Mouse (Mus musculus): ENCODE results near the gene Kif1b. TPM values are rescaled to one million over a fixed set of nuclear protein-coding genes. Genes with fewer than 3 reads are reported as not detected.

Kif1b gene
- total and polyA plus RNA-seq, 3 experiments: 10.0 to 27.6 (median 17.0) TPM

DNA sequence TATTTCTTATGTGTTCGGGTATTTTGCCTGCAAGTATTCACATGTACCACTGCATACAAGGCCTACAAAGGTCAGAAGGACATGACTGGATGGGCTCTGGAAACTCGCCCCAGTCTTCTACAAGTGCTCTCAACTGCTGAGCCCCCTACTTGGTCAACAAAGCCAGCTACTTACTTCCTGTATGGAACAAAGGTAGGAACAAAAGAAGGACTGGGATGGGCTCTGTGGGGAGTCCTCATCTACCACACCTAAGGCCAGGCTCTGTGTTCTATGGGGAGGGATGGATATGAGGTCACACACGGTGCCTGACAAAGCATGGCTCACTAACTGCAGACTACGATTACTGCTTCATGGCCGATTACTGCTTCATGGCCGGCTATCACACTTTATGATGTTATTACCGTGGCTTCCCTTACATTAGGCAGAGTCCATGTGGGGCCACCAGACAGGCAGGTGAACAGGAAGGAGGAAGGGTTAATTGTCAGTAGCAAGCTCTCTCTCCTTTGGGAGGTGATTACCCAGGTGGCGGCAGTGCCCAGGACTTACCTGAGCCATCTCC is 150.0 kb downstream of the Kif1b start:
- Histone ChIP-seq H3K9ac (ENCODE audit: insufficient read depth, low read depth) (no peak overlapping the region), H3K79me2 (replicated peaks; ENCODE audit: control insufficient read depth, extremely low read depth, insufficient read depth, poor library complexity, severe bottlenecking) (no peaks in the 10 kb centered on the region), H3K4me2 (ENCODE audit: insufficient read depth, low read depth, poor library complexity, severe bottlenecking) (no peak overlapping the region), H3K27me3 (replicated peaks) (no peaks in the 10 kb centered on the region), H3K36me3 (replicated peaks in 1 of 2; ENCODE audit: control insufficient read depth in 1 of 2, insufficient read depth in 1 of 2, low read length in 1 of 2) (peaks cover 89 to 98% of the 10 kb centered on the region in 2 experiments), H3K4me1 (ENCODE audit: control insufficient read depth in 1 of 2, insufficient read depth in 2 of 2) (peaks cover 0 to under 1% of the 10 kb centered on the region in 2 experiments; a peak in 1 of 4 replicates), H3K4me3 (replicated peaks in 1 of 3; ENCODE audit: low read depth in 2 of 3, low read length in 2 of 3, poor library complexity in 1 of 3) (no peak overlapping the region), H3K27ac (ENCODE audit: insufficient read depth, low read depth) (no peak overlapping the region), H3K9me3 (replicated peaks; ENCODE audit: low read length) (peaks cover 3% of the 10 kb centered on the region)
- in situ Hi-C loops (cut with MboI; ENCODE audit: low pct_ligation_motif_present, low pct_unique_long_range_greater_than_20kb, low sequenced_read_pairs): loop anchor here (25.0 kb wide), 1 partner anchor 555 kb away; the partner anchor contains the start of gene Pik3cd
- no peak for DNase-seq (ENCODE audit: extremely low read depth)
- TF ChIP-seq E2F4 (IDR thresholded peaks at IDR 0.05; ENCODE audit: insufficient replicate concordance, low read depth, low read length) (no peak), NELFE (IDR thresholded peaks at IDR 0.05; ENCODE audit: low read depth, low read length) (no peak), ZNF384 (IDR thresholded peaks at IDR 0.05; ENCODE audit: low read depth, low read length) (no peak), ZC3H11A (IDR thresholded peaks at IDR 0.05; ENCODE audit: low read depth, low read length) (no peak), EP300 (IDR thresholded peaks at IDR 0.05; ENCODE audit: low read length) (no peak), CHD2 (IDR thresholded peaks at IDR 0.05; ENCODE audit: low read length) (no peak), ZMIZ1 (IDR thresholded peaks at IDR 0.05; ENCODE audit: low read depth, low read length) (no peak), MYC (IDR thresholded peaks at IDR 0.05; ENCODE audit: low read depth, low read length) (no peak), SMC3 (IDR thresholded peaks at IDR 0.05; ENCODE audit: low read depth, low read length) (no peak), BHLHE40 (IDR thresholded peaks at IDR 0.05; ENCODE audit: low read depth, low read length) (no peak), RAD21 (IDR thresholded peaks at IDR 0.05; ENCODE audit: low read depth, low read length) (no peak), POLR2AphosphoS2 (IDR thresholded peaks at IDR 0.05; ENCODE audit: low read depth, low read length) (no peak), PAX5 (IDR thresholded peaks at IDR 0.05; ENCODE audit: low read length) (no peak), TBP (conservative IDR thresholded peaks at IDR 0.05; ENCODE audit: low read depth, low read length) (no peak), HCFC1 (IDR thresholded peaks at IDR 0.05; ENCODE audit: low read depth, low read length) (no peak), IRF4 (IDR thresholded peaks at IDR 0.05; ENCODE audit: low read depth, low read length) (no peak)
- dilution Hi-C loops (cut with MboI; ENCODE audit: extremely low pct_ligation_motif_present, extremely low pct_unique_long_range_greater_than_20kb, low sequenced_read_pairs): no loop called here

DNA sequence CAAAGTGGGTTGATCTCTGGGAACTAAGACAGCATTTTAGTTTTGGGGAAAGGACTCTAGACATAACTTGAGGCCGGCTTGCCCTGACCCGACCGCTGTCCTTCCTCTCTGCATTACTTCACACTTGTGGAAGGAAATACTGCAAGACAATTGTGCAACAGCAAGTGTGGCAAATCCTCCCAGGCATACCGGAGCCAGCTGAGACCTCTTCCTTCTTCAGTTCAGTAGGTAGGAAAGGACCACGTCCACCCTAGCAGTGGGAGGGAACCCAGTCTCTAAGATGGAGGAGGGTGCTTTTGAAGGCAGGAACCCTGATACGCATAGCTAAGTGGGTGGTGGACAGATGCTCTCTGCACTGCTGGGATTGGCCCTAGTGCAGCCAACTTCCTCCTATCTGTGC is 151.8 kb downstream of the Kif1b start:
- H3K4me2 ChIP-seq (ENCODE audit: insufficient read depth, low read depth, poor library complexity, severe bottlenecking): no peak overlapping the region
- peaks cover 0 to 4% of the 10 kb centered on the region in 2 experiments; a peak in 1 of 4 replicates for H3K4me1 ChIP-seq (ENCODE audit: control insufficient read depth in 1 of 2, insufficient read depth in 2 of 2)
- DNase-seq (ENCODE audit: extremely low read depth): no peak
- no peak overlapping the region for H3K9ac ChIP-seq (ENCODE audit: insufficient read depth, low read depth)
- peaks cover 92 to 99% of the 10 kb centered on the region in 2 experiments for H3K36me3 ChIP-seq (replicated peaks in 1 of 2; ENCODE audit: control insufficient read depth in 1 of 2, insufficient read depth in 1 of 2, low read length in 1 of 2)
- no peaks in the 10 kb centered on the region for H3K79me2 ChIP-seq (replicated peaks; ENCODE audit: control insufficient read depth, extremely low read depth, insufficient read depth, poor library complexity, severe bottlenecking)
- no peak for TF ChIP-seq KAT2A (IDR thresholded peaks at IDR 0.05; ENCODE audit: insufficient replicate concordance, low read length)
- no peak for TF ChIP-seq POLR2AphosphoS2 (IDR thresholded peaks at IDR 0.05; ENCODE audit: low read depth, low read length)
- no peak for TF ChIP-seq HCFC1 (IDR thresholded peaks at IDR 0.05; ENCODE audit: low read depth, low read length)
- no peak for TF ChIP-seq NRF1 (IDR thresholded peaks at IDR 0.05; ENCODE audit: low read depth, low read length)
- no peak for TF ChIP-seq MYC (IDR thresholded peaks at IDR 0.05; ENCODE audit: low read depth, low read length)
- no peak for TF ChIP-seq MAFK (IDR thresholded peaks at IDR 0.05; ENCODE audit: insufficient replicate concordance, low read length)
- no peak for TF ChIP-seq MEF2A (IDR thresholded peaks at IDR 0.05; ENCODE audit: borderline replicate concordance, low read depth, low read length)
- no peak for TF ChIP-seq PAX5 (IDR thresholded peaks at IDR 0.05; ENCODE audit: low read length)
- TF ChIP-seq CHD2 (IDR thresholded peaks at IDR 0.05; ENCODE audit: low read length): no peak
- no peak for TF ChIP-seq BHLHE40 (IDR thresholded peaks at IDR 0.05; ENCODE audit: low read depth, low read length)
- no peak for TF ChIP-seq MAX (IDR thresholded peaks at IDR 0.05; ENCODE audit: low read length)
- no peak for TF ChIP-seq ZMIZ1 (IDR thresholded peaks at IDR 0.05; ENCODE audit: low read depth, low read length)
- no peak for TF ChIP-seq SIN3A (IDR thresholded peaks at IDR 0.05; ENCODE audit: low read length)
- TF ChIP-seq EP300 (IDR thresholded peaks at IDR 0.05; ENCODE audit: low read length): no peak
- TF ChIP-seq ZC3H11A (IDR thresholded peaks at IDR 0.05; ENCODE audit: low read depth, low read length): no peak
- TF ChIP-seq GABPA (IDR thresholded peaks at IDR 0.05; ENCODE audit: insufficient replicate concordance, low read depth, low read length): no peak
- TF ChIP-seq RAD21 (IDR thresholded peaks at IDR 0.05; ENCODE audit: low read depth, low read length): no peak
- H3K4me3 ChIP-seq (replicated peaks in 1 of 3; ENCODE audit: low read depth in 2 of 3, low read length in 2 of 3, poor library complexity in 1 of 3): no peak overlapping the region
- no peak overlapping the region for H3K27ac ChIP-seq (ENCODE audit: insufficient read depth, low read depth)
- in situ Hi-C loops (cut with MboI; ENCODE audit: low pct_ligation_motif_present, low pct_unique_long_range_greater_than_20kb, low sequenced_read_pairs) (loop anchor here (25.0 kb wide), 1 partner anchor 557 kb away; the partner anchor contains the start of gene Pik3cd), dilution Hi-C loops (cut with MboI; ENCODE audit: extremely low pct_ligation_motif_present, extremely low pct_unique_long_range_greater_than_20kb, low sequenced_read_pairs) (no loop called here)
- no peaks in the 10 kb centered on the region for H3K27me3 ChIP-seq (replicated peaks)
- H3K9me3 ChIP-seq (replicated peaks; ENCODE audit: low read length): peaks cover 5% of the 10 kb centered on the region
